Mouse (Mus musculus) cortical plate, adult 2 months (tissue): Measurements from ENCODE around the gene Rpgr. TPM values are rescaled to one million over a fixed set of nuclear protein-coding genes. Genes with fewer than 3 reads are reported as not detected.

ENCODE experiments used
- H3K27ac ChIP-seq: fragments of 200-500 bp; 2 replicates; pipeline ENCODE4 v1.5.1; 2012; ENCODE audit warnings: low read length, control low read depth, inconsistent platforms; ENCODE audit not compliant: insufficient read depth
- H3K4me1 ChIP-seq: fragments of 200-500 bp; 2 replicates; pipeline ENCODE4 v1.6.1; 2011; ENCODE audit warnings: low read length; ENCODE audit not compliant: control insufficient read depth, insufficient read depth
- H3K4me3 ChIP-seq: fragments of 200-500 bp; 2 replicates; pipeline ENCODE4 v1.5.1; 2011; ENCODE audit warnings: mild to moderate bottlenecking, low read length, control low read depth; ENCODE audit not compliant: insufficient read depth
- CTCF ChIP-seq: fragments of 200-500 bp; IDR thresholded peaks from 2 replicates; pipeline ENCODE4 v1.5.1; 2011; ENCODE audit warnings: mild to moderate bottlenecking, control low read depth, low read length; ENCODE audit not compliant: insufficient read depth; ENCODE audit errors: extremely low read depth
- POLR2A ChIP-seq: fragments of 200-500 bp; IDR thresholded peaks from 2 replicates; pipeline ENCODE4 v1.6.1; 2011; ENCODE audit warnings: mild to moderate bottlenecking, low read length, control low read depth; ENCODE audit not compliant: insufficient read depth; ENCODE audit errors: extremely low read depth
- polyA plus RNA-seq: library from polyadenylated mRNA; depleted of rRNA; stranded (reverse); fragments of >200 nt; gene quantifications from 2 replicates; pipeline ENCODE4 v1.2.3, GENCODE M21; 2012; rRNA removed

The Rpgr gene
- 14.2 and 14.4 TPM in 2 replicates for polyA plus RNA-seq

DNA sequence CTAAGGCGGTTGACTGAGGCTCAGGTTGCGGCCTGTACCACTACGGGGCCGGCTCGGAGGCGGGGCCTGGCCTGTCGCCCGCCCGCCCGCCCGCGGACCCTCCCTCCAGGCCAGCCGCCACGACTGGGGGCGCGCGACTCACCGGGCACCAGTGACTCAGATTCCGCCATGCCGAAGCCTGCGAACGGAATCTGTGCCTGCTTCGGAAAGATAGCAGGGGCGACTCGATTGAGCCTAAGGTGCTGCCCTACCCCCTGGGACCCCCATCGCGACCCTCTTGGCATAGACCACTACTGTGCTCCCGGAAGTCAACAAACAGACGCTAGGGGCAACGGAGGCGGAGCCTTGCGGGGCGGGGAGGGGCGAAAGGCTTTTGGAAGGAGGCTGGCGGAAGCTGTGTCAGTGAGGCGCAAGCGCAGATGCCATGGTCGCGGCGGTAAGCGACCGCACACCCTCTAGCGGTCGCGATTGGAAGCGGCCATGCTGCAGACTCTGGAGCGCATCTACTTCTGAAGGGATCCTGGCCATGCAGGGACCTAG lies at the start of gene Rpgr:
Gene Rpgr, minus strand, starts transcription at position 511 of the 540 bp plus-strand sequence.
- H3K27ac ChIP-seq = peak within 1 kb of the TSS; percentile 89
- peak within 1 kb of the TSS; percentile 75 for H3K4me3 ChIP-seq
- TF ChIP-seq CTCF = peak; percentile 46
- no peak for TF ChIP-seq POLR2A
- no peaks in the 10 kb centered on the region for H3K4me1 ChIP-seq

DNA sequence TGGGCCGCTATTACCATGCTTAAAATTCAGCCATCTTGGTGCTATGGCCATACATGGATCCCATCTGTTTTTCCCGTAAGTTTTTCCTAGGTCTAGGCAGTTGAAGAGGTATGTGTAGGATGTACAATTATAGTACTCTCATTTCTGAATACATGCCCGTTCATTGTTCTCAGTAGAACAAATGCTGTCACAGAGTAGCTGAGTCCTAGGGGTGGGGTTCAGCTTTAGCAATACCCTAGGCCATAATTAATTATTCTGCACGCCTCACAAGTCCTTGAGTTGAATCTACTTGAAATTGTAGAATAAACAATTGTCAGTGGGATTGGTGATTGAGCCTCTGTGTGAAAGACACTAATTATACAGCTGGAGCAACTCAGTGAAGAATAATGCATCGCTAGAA lies 41.5 kb upstream of the Rpgr start:
- H3K27ac ChIP-seq = no peak overlapping the region
- H3K4me3 ChIP-seq = no peak overlapping the region
- no peaks in the 10 kb centered on the region for H3K4me1 ChIP-seq
- TF ChIP-seq POLR2A (no peak), CTCF (no peak)

DNA sequence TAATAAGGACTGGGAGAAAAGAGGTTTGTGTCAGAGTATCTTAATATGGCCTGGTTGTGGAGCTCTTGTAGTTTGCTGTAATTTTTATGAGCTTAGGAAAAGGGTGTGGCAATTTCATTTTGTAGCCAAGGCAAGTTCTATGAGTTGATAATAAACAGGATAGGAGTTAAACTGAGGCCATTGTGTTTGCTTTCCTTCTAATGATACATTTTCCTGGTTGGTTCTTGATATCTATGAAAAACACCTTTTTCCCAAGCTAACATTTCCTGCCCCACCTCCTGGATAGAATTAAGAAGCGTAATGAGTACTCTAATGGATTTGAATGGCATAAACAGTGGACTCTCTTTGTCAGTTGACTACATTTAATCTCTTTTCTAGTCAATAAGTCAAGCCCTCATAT lies 41.1 kb upstream of the Rpgr start:
- Histone ChIP-seq H3K4me1 (no peaks in the 10 kb centered on the region), H3K27ac (no peak overlapping the region), H3K4me3 (no peak overlapping the region)
- TF ChIP-seq CTCF = no peak

DNA sequence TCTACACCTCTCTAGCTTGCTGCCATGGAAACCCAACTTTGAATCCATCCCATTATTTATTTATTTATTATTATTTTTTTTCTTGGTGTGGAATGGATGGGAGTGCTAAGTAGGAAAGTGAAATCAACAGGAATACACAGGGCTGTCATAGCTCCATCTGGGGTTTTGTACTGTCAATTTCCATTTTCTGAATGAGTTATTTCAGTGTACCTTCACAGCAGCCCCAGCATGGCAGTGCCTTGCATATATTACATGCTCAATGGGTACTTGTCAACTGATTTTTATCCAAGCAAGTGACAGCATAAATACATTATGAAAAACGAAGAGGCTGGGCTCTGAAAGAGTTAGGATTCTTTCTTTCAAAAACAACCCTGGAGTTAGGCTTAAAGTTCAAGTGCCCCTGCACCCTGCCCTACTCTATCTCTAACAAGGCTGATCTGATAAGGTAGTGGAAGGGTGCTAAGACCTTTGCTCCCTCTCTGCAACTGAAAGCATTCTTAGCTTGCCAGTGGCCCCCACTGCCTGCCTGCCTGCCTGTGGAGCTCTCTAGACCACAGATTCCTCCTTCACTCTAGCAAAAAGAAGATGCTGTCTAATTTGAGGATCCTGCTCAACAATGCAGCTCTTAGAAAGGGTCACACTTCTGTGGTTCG lies 35.3 kb upstream of the Rpgr start, which contains the start of gene Otc:
Gene Otc, plus strand, starts transcription at position 454 of the 653 bp plus-strand sequence.
- TF ChIP-seq POLR2A (no peak), CTCF (no peak)
- Histone ChIP-seq H3K4me1 (no peaks in the 10 kb centered on the region), H3K4me3 (no peak within 1 kb of the TSS), H3K27ac (no peak within 1 kb of the TSS)

DNA sequence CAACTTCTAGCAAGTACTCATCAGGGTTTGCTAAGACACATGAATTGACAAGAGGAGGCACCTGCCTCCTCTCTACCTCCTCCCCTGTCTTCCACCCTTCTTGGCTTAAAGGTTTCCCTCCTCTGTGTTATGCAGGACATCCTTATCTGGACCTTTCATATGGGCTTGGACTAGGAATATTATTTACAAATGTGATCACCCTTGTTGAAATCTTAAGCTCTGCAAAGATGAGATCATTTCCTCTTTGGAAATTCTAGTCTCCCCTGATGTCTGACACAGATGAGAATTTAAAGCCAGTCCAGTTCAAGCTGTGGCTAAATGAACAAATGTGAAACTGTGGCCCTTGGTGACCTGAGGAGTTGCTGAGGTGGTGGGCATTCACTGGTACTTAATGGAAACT lies 34.6 kb upstream of the Rpgr start:
- TF ChIP-seq CTCF (no peak), POLR2A (no peak)
- H3K27ac ChIP-seq = no peak overlapping the region
- no peak overlapping the region for H3K4me3 ChIP-seq
- H3K4me1 ChIP-seq = no peaks in the 10 kb centered on the region

DNA sequence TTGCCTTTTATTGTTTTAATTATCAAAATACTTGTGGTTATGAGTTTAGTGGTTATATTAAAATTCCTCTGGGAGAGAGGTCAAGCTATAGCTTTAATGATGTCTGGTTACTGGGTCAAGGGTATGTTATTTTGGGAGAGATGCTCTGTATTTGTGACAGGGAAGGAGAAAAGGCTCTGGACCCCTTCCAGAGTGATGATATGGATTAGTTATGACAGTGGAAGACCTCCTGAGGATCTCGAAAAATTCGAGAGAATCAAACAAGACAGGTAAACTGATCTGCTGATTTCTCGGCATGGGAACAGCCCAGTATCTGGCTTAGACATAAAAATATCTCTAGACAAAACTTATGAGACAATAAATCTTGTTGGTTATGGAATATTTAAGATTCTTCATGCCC lies 27.2 kb upstream of the Rpgr start:
- no peak for TF ChIP-seq CTCF
- TF ChIP-seq POLR2A = no peak
- Histone ChIP-seq H3K27ac (no peak overlapping the region), H3K4me1 (no peaks in the 10 kb centered on the region)

DNA sequence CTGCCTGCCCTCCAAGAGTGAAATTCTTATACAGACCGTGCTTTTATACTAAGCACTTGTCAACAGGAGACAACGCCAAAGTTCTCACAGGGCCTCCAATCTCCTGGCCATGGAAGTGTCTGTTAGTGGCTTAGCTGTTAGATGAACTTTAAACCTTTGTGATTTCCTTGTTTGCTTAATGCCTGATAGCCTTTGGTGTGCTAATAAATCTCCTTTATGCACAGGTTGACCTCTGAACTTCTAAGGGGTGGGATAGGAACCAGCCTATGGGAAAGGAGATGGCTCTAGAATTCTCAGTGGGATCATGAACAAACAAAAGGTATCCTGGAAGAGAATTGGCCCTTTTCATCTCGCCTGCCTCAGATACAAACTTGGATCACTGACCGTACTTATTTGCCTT lies 22.8 kb upstream of the Rpgr start:
- no peak overlapping the region for H3K4me3 ChIP-seq
- no peaks in the 10 kb centered on the region for H3K4me1 ChIP-seq
- no peak overlapping the region for H3K27ac ChIP-seq
- no peak for TF ChIP-seq POLR2A
- TF ChIP-seq CTCF = no peak

More for the DNA sequence above, 27.2 kb upstream of the Rpgr start:
- H3K4me3 ChIP-seq = no peak overlapping the region

DNA sequence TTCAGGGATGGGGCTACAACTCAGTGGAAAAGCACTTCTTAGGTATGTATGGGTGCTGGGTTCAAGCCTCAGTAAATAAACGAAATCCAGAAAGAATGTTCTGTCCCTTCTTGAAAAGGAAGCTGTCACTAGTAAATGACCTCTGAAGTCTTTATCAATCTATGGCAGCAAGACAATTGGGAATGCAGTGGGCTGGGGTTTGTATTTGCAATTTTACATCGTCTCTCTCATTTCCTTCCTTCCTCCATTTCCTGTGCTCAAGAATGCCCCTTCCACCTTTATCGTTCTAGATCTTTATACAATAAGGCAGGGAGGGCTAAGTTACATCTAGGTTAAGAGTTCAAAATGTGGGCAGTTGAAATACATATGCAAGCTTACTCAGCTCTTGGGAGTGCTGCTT lies 17.9 kb upstream of the Rpgr start:
- Histone ChIP-seq H3K27ac (no peak overlapping the region), H3K4me1 (no peaks in the 10 kb centered on the region)
- no peak for TF ChIP-seq CTCF
- no peak for TF ChIP-seq POLR2A

DNA sequence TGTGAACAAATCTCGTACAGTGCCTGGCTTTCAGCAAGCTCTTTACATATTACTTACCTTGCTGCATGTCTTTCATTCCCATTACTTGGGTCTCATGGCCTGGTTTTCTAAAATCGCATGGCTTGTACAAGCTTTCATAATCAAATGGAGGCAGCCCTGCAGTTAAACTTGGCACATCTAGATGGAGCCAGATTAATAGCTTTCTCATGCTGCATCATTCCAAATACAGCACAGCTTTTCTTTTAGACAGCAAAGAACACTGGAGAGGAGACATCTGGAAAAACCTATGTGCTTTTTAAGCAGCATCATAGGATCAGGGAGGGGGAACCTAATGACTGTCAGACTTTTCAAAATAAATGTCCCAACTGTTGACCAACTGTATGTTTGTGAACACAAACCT lies 16.3 kb upstream of the Rpgr start:
- no peak overlapping the region for H3K4me3 ChIP-seq

More for the DNA sequence above, 17.9 kb upstream of the Rpgr start:
- no peak overlapping the region for H3K4me3 ChIP-seq

DNA sequence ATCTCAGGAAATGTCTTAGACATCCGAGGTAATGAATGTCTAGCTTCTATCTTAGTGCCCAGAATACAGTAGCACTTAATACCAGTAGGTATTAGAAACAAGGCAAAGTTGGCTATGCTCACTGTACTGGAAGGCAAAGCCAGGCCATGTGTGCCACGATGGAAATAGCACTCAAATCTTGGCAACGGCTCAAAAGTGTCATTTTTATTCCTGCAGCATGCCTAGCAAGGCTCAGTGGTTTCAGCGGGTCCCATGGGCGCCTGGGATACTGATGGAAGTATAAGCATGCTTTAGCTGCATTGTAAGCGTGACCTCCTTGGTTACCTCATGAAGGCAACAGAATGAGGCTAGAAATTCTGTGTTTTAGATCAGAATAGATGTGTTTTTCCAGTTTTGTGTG lies 2.6 kb upstream of the Rpgr start:
- TF ChIP-seq CTCF (no peak), POLR2A (no peak)
- H3K4me1 ChIP-seq = no peaks in the 10 kb centered on the region
- no peak overlapping the region for H3K27ac ChIP-seq
- no peak overlapping the region for H3K4me3 ChIP-seq

More for the DNA sequence above, 16.3 kb upstream of the Rpgr start:
- Histone ChIP-seq H3K27ac (no peak overlapping the region), H3K4me1 (no peaks in the 10 kb centered on the region)
- no peak for TF ChIP-seq POLR2A
- TF ChIP-seq CTCF = peak; percentile 22; the same call in 1 of the 2 replicates

DNA sequence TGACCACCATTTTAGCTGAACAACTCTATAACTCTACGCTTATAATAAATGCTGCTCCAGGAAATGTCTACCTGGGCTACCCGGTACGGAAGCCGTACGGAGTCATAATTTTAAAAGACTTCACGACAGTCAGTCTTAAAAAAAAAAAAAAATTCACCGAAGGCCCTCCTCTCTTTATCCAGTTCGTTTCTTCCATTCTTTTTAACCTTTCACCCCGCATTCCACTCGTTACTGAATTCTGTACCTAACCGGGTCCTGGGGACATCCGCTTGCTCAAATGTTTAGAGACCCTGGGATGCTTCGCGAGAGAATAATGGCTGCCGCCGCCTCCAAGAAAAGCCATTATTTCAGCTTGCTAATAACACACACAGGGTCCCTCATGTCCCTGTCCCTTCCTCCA lies 748 bp downstream of the Rpgr start:
- Histone ChIP-seq H3K27ac (peak overlapping the region; percentile 89), H3K4me3 (peak overlapping the region; percentile 75), H3K4me1 (no peaks in the 10 kb centered on the region)
- TF ChIP-seq POLR2A (no peak), CTCF (no peak)
